Mouse (Mus musculus): ENCODE results near the gene Ksr2. TPM values are rescaled to one million over a fixed set of nuclear protein-coding genes. Genes with fewer than 3 reads are reported as not detected.

The Ksr2 gene
- total and polyA plus RNA-seq, 3 experiments, result 0.36 to 1.3 (median 1.2) TPM

- TF ChIP-seq ZMIZ1 (IDR thresholded peaks at IDR 0.05; ENCODE audit: low read depth, low read length) (no peak), SMC3 (IDR thresholded peaks at IDR 0.05; ENCODE audit: low read depth, low read length) (peak; percentile 20), POLR2A (IDR thresholded peaks at IDR 0.05; ENCODE audit: low read depth, low read length) (no peak), ZKSCAN1 (IDR thresholded peaks at IDR 0.05; ENCODE audit: borderline replicate concordance, low read depth, low read length) (no peak), CTCF (conservative IDR thresholded peaks at IDR 0.05 in 1 of 2, IDR thresholded peaks at IDR 0.05 in 1 of 2; ENCODE audit: low read depth in 2 of 2, low read length in 2 of 2) (peak; percentile 61 to 70), MXI1 (IDR thresholded peaks at IDR 0.05; ENCODE audit: low read depth, low read length) (no peak), JUN (IDR thresholded peaks at IDR 0.05; ENCODE audit: insufficient read depth, low read depth, low read length) (no peak)
- in situ Hi-C loops (cut with MboI; ENCODE audit: low pct_ligation_motif_present, low pct_unique_long_range_greater_than_20kb, low sequenced_read_pairs) (no loop called here), dilution Hi-C loops (cut with MboI; ENCODE audit: extremely low pct_ligation_motif_present, extremely low pct_unique_long_range_greater_than_20kb, low sequenced_read_pairs) (no loop called here)
- Histone ChIP-seq H3K27me3 (replicated peaks) (no peaks in the 10 kb centered on the region), H3K4me2 (ENCODE audit: insufficient read depth, low read depth, poor library complexity, severe bottlenecking) (no peak overlapping the region), H3K27ac (ENCODE audit: insufficient read depth, low read depth) (no peak overlapping the region), H3K36me3 (replicated peaks in 1 of 2; ENCODE audit: control insufficient read depth in 1 of 2, insufficient read depth in 1 of 2, low read length in 1 of 2) (peaks cover 0 to 3% of the 10 kb centered on the region in 2 experiments), H3K9me3 (replicated peaks; ENCODE audit: low read length) (no peaks in the 10 kb centered on the region), H3K79me2 (replicated peaks; ENCODE audit: control insufficient read depth, extremely low read depth, insufficient read depth, poor library complexity, severe bottlenecking) (no peaks in the 10 kb centered on the region), H3K9ac (ENCODE audit: insufficient read depth, low read depth) (no peak overlapping the region), H3K4me1 (ENCODE audit: control insufficient read depth in 1 of 2, insufficient read depth in 2 of 2) (peaks cover 0 to 4% of the 10 kb centered on the region in 2 experiments; a peak in 2 of 4 replicates), H3K4me3 (replicated peaks in 1 of 3; ENCODE audit: low read depth in 2 of 3, low read length in 2 of 3, poor library complexity in 1 of 3) (no peak overlapping the region)
- DNase-seq (ENCODE audit: extremely low read depth), result no peak
These were observed 106.2 kb downstream of the Ksr2 start for GRCm38 (mm10) chr5:117519858-117520495.

- Histone ChIP-seq H3K79me2 (replicated peaks; ENCODE audit: control insufficient read depth, extremely low read depth, insufficient read depth, poor library complexity, severe bottlenecking) (no peaks in the 10 kb centered on the region), H3K9me3 (replicated peaks; ENCODE audit: low read length) (no peaks in the 10 kb centered on the region), H3K4me1 (ENCODE audit: control insufficient read depth in 1 of 2, insufficient read depth in 2 of 2) (peaks cover 0 to 4% of the 10 kb centered on the region in 2 experiments; a peak in 2 of 4 replicates), H3K4me3 (replicated peaks in 1 of 3; ENCODE audit: low read depth in 2 of 3, low read length in 2 of 3, poor library complexity in 1 of 3) (no peak overlapping the region), H3K27me3 (replicated peaks) (no peaks in the 10 kb centered on the region), H3K4me2 (ENCODE audit: insufficient read depth, low read depth, poor library complexity, severe bottlenecking) (no peak overlapping the region), H3K9ac (ENCODE audit: insufficient read depth, low read depth) (no peak overlapping the region), H3K36me3 (replicated peaks in 1 of 2; ENCODE audit: control insufficient read depth in 1 of 2, insufficient read depth in 1 of 2, low read length in 1 of 2) (peaks cover 0 to 3% of the 10 kb centered on the region in 2 experiments), H3K27ac (ENCODE audit: insufficient read depth, low read depth) (no peak overlapping the region)
- in situ Hi-C loops (cut with MboI; ENCODE audit: low pct_ligation_motif_present, low pct_unique_long_range_greater_than_20kb, low sequenced_read_pairs) (no loop called here), dilution Hi-C loops (cut with MboI; ENCODE audit: extremely low pct_ligation_motif_present, extremely low pct_unique_long_range_greater_than_20kb, low sequenced_read_pairs) (no loop called here)
- TF ChIP-seq HCFC1 (IDR thresholded peaks at IDR 0.05; ENCODE audit: low read depth, low read length), result no peak
- no peak for TF ChIP-seq ZC3H11A (IDR thresholded peaks at IDR 0.05; ENCODE audit: low read depth, low read length)
- TF ChIP-seq JUND (conservative IDR thresholded peaks at IDR 0.05; ENCODE audit: low read depth, low read length), result no peak
- DNase-seq (ENCODE audit: extremely low read depth), result no peak
These were observed 107.4 kb downstream of the Ksr2 start for GRCm38 (mm10) chr5:117521156-117521555.

GRCm38 (mm10) chr5:117521701-117522100 lies 107.9 kb downstream of the Ksr2 start:
- no peak overlapping the region for H3K4me2 ChIP-seq (ENCODE audit: insufficient read depth, low read depth, poor library complexity, severe bottlenecking)
- no peaks in the 10 kb centered on the region for H3K9me3 ChIP-seq (replicated peaks; ENCODE audit: low read length)
- H3K79me2 ChIP-seq (replicated peaks; ENCODE audit: control insufficient read depth, extremely low read depth, insufficient read depth, poor library complexity, severe bottlenecking), result no peaks in the 10 kb centered on the region
- H3K36me3 ChIP-seq (replicated peaks in 1 of 2; ENCODE audit: control insufficient read depth in 1 of 2, insufficient read depth in 1 of 2, low read length in 1 of 2), result peaks cover 0 to 3% of the 10 kb centered on the region in 2 experiments
- TF ChIP-seq PAX5 (IDR thresholded peaks at IDR 0.05; ENCODE audit: low read length) (no peak), TBP (conservative IDR thresholded peaks at IDR 0.05; ENCODE audit: low read depth, low read length) (no peak), JUND (conservative IDR thresholded peaks at IDR 0.05; ENCODE audit: low read depth, low read length) (no peak), TCF12 (IDR thresholded peaks at IDR 0.05; ENCODE audit: low read depth, low read length) (no peak), ZNF384 (IDR thresholded peaks at IDR 0.05; ENCODE audit: low read depth, low read length) (no peak), MEF2A (IDR thresholded peaks at IDR 0.05; ENCODE audit: borderline replicate concordance, low read depth, low read length) (no peak), MYC (IDR thresholded peaks at IDR 0.05; ENCODE audit: low read depth, low read length) (no peak), MAFK (IDR thresholded peaks at IDR 0.05; ENCODE audit: insufficient replicate concordance, low read length) (no peak), USF1 (IDR thresholded peaks at IDR 0.05; ENCODE audit: low read depth, low read length) (no peak), MAX (IDR thresholded peaks at IDR 0.05; ENCODE audit: low read length) (no peak), IRF4 (IDR thresholded peaks at IDR 0.05; ENCODE audit: low read depth, low read length) (no peak), ZMIZ1 (IDR thresholded peaks at IDR 0.05; ENCODE audit: low read depth, low read length) (no peak), CHD2 (IDR thresholded peaks at IDR 0.05; ENCODE audit: low read length) (no peak), POLR2A (IDR thresholded peaks at IDR 0.05; ENCODE audit: low read depth, low read length) (no peak), ZC3H11A (IDR thresholded peaks at IDR 0.05; ENCODE audit: low read depth, low read length) (no peak), MAZ (IDR thresholded peaks at IDR 0.05; ENCODE audit: low read depth, low read length) (no peak)
- peaks cover 0 to 4% of the 10 kb centered on the region in 2 experiments; a peak in 2 of 4 replicates for H3K4me1 ChIP-seq (ENCODE audit: control insufficient read depth in 1 of 2, insufficient read depth in 2 of 2)
- in situ Hi-C loops (cut with MboI; ENCODE audit: low pct_ligation_motif_present, low pct_unique_long_range_greater_than_20kb, low sequenced_read_pairs), result no loop called here
- no peak overlapping the region for H3K4me3 ChIP-seq (replicated peaks in 1 of 3; ENCODE audit: low read depth in 2 of 3, low read length in 2 of 3, poor library complexity in 1 of 3)
- H3K27ac ChIP-seq (ENCODE audit: insufficient read depth, low read depth), result no peak overlapping the region
- dilution Hi-C loops (cut with MboI; ENCODE audit: extremely low pct_ligation_motif_present, extremely low pct_unique_long_range_greater_than_20kb, low sequenced_read_pairs), result no loop called here
- DNase-seq (ENCODE audit: extremely low read depth), result no peak
- no peaks in the 10 kb centered on the region for H3K27me3 ChIP-seq (replicated peaks)
- H3K9ac ChIP-seq (ENCODE audit: insufficient read depth, low read depth), result no peak overlapping the region
